Mouse (Mus musculus): Measurements from ENCODE around the gene Glod4.
A peak's percentile ranks its signal among the peaks of the same experiment; 100 is the strongest.

- TF ChIP-seq E2F4 (IDR thresholded peaks at IDR 0.05; ENCODE audit: insufficient read depth) (no peak), TCF12 (IDR thresholded peaks at IDR 0.05; ENCODE audit: insufficient read depth, poor library complexity, severe bottlenecking) (peak; percentile 49), POLR2A (IDR thresholded peaks at IDR 0.05; ENCODE audit: insufficient read length, low read depth) (no peak), CEBPB (IDR thresholded peaks at IDR 0.05; ENCODE audit: insufficient read depth, poor library complexity, severe bottlenecking) (0 out of 2 replicates have a peak, but pooled peaks have one; percentile 15)
Observed at GRCm38 (mm10) chr11:76285431-76286075, 42.0 kb upstream of the Glod4 start.

Data from myocyte (in vitro differentiated cells).